Mouse (Mus musculus): ENCODE results near the gene Pkn3.

Pkn3 gene

GRCm38 (mm10) chr2:30112564-30112963, 35.1 kb downstream of the Pkn3 start:
- no peak for TF ChIP-seq GATA4 (IDR thresholded peaks at IDR 0.05; ENCODE audit: insufficient replicate concordance, low read length)

GRCm38 (mm10) chr2:30119641-30120051, 42.2 kb downstream of the Pkn3 start:
- TF ChIP-seq GATA4 (IDR thresholded peaks at IDR 0.05; ENCODE audit: insufficient replicate concordance, low read length), result no peak

GRCm38 (mm10) chr2:30120269-30120668, 42.8 kb downstream of the Pkn3 start:
- no peak for TF ChIP-seq GATA4 (IDR thresholded peaks at IDR 0.05; ENCODE audit: insufficient replicate concordance, low read length)

GRCm38 (mm10) chr2:30122766-30123165, 45.3 kb downstream of the Pkn3 start:
- TF ChIP-seq GATA4 (IDR thresholded peaks at IDR 0.05; ENCODE audit: insufficient replicate concordance, low read length), result no peak

- TF ChIP-seq GATA4 (IDR thresholded peaks at IDR 0.05; ENCODE audit: insufficient replicate concordance, low read length), result no peak
Observed at GRCm38 (mm10) chr2:30123729-30124471, 46.4 kb downstream of the Pkn3 start.

GRCm38 (mm10) chr2:30124472-30125274, 47.2 kb downstream of the Pkn3 start, which contains the start of gene Zer1:
TSS of gene Zer1 (minus strand) at chr2:30124585.
- TF ChIP-seq GATA4 (IDR thresholded peaks at IDR 0.05; ENCODE audit: insufficient replicate concordance, low read length), result peak; percentile 39; the same call in 1 of the 2 replicates

- TF ChIP-seq GATA4 (IDR thresholded peaks at IDR 0.05; ENCODE audit: insufficient replicate concordance, low read length), result no peak
Observed at GRCm38 (mm10) chr2:30128789-30129188, 51.3 kb downstream of the Pkn3 start.

- no peak for TF ChIP-seq GATA4 (IDR thresholded peaks at IDR 0.05; ENCODE audit: insufficient replicate concordance, low read length)
Observed at GRCm38 (mm10) chr2:30130156-30130555, 52.7 kb downstream of the Pkn3 start.

- TF ChIP-seq GATA4 (IDR thresholded peaks at IDR 0.05; ENCODE audit: insufficient replicate concordance, low read length), result no peak
Observed at GRCm38 (mm10) chr2:30132801-30133612, 55.5 kb downstream of the Pkn3 start.

GRCm38 (mm10) chr2:30133613-30134377, 56.3 kb downstream of the Pkn3 start, which contains the start of gene Tbc1d13:
TSS of gene Tbc1d13 (plus strand) at chr2:30133746.
- peak; percentile 63; the same call in 1 of the 2 replicates for TF ChIP-seq GATA4 (IDR thresholded peaks at IDR 0.05; ENCODE audit: insufficient replicate concordance, low read length)

GRCm38 (mm10) chr2:30134378-30134711, 56.9 kb downstream of the Pkn3 start:
- TF ChIP-seq GATA4 (IDR thresholded peaks at IDR 0.05; ENCODE audit: insufficient replicate concordance, low read length), result no peak

GRCm38 (mm10) chr2:30134928-30135620, 57.6 kb downstream of the Pkn3 start:
- TF ChIP-seq GATA4 (IDR thresholded peaks at IDR 0.05; ENCODE audit: insufficient replicate concordance, low read length), result no peak

- no peak for TF ChIP-seq GATA4 (IDR thresholded peaks at IDR 0.05; ENCODE audit: insufficient replicate concordance, low read length)
Observed at GRCm38 (mm10) chr2:30136458-30136857, 59.0 kb downstream of the Pkn3 start.

Measured in liver, adult (tissue).